Mouse (Mus musculus) heart, adult 9 months (tissue): Measurements from ENCODE around the gene Bcl3.
"Not testable (repeated sequence)": the region's sequence is repeated elsewhere in the genome, so short reads cannot be mapped to it uniquely, and the experiment has no call there.

Source experiments
- DNase-seq, 2 experiments: peaks; one replicate each; pipeline ENCODE4 v3.0.0; 2022; ENCODE audit warnings: low spot score in 2 of 2

Bcl3 gene

GRCm38 (mm10) chr7:19806356-19806969 is 16.1 kb downstream of the Bcl3 start:
- no peak for DNase-seq

DNA sequence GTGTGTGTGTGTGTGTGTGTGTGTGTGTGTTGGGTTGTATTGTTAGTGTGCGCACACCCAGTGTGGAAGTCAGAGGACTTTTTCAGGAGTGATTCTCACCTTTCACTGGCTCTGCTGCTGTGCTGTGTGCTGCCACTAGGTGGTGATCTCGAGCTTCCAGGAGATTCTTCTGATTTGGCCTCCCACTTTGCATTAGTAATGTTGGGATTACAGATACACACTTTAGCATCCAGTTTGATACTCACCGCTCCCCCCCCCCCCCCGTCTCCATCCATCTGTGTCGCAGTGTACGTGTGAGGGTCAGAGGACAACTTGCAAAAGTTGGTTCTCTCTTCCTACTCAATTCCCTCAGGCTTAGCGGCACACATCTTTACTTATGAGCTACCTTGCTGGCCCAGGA is 19.6 kb downstream of the Bcl3 start:
- peak in 1 of 2 experiments; percentile 65 for DNase-seq

DNA sequence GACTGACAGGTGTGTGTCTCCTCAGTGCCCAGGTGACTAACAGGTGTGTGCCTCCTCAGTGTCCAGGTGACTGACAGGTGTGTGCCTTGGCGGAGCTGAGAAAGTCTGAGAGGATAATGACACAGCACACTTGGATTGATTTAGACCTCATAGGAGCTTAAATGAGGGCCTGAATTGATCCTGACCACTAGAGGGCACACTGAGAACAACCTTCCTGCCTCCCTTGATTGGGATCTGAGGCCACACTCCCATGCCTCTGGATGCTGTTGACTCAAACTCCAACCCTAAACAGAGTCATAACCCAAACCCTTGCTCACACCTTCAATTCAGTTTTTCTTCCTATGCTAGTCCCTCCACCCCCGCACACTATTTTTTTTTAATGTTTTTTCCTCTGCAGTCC is 21.8 kb downstream of the Bcl3 start:
- peak in 1 of 2 experiments; percentile 56 for DNase-seq

- peak; percentile 68 for DNase-seq
These were observed 25.6 kb downstream of the Bcl3 start, which contains the start of gene Cblc for GRCm38 (mm10) chr7:19796697-19797588. Cblc (minus strand) TSS chr7:19796809.

DNA sequence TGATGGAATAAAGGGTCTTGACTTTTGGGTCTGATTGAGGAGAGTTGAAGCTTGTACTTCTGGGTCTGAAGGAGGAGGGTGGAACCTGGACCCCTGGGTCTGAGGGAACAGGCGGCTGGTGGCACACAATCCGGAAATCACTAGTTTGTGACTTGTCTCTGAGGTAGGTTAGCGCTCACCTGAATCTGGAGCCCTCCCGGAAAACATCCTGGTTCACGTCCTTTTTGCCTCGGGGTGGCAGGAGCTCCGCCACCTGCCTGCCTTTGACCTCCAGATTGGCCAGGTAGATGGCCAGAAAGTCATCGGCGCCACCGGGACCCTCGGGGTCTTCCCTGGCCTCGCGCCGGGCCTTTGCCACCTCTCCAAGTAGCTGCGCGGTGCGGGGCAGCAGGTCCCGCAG is 26.3 kb downstream of the Bcl3 start:
- DNase-seq: no peak

GRCm38 (mm10) chr7:19795236-19795635 is 27.3 kb downstream of the Bcl3 start:
- no peak for DNase-seq

- DNase-seq: no peak
These were observed 29.6 kb downstream of the Bcl3 start for GRCm38 (mm10) chr7:19792701-19793630.

DNA sequence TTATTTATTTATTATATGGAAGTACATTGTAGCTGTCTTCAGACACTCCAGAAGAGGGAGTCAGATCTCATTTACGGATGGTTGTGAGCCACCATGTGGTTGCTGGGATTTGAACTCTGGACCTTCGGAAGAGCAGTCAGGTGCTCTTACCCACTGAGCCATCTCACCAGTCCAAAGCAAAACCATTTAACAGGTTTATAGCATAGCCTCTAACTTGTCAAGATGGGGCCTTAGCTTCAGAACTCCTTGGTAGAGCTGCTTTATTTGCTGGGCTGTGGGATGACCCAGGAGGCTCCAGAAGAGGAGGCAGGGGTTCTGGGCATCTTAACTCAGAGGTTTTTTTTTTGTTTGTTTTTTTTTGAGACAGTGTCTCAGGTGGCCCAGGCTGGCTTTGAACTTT is 31.1 kb downstream of the Bcl3 start:
- not testable (repeated sequence) for DNase-seq

DNA sequence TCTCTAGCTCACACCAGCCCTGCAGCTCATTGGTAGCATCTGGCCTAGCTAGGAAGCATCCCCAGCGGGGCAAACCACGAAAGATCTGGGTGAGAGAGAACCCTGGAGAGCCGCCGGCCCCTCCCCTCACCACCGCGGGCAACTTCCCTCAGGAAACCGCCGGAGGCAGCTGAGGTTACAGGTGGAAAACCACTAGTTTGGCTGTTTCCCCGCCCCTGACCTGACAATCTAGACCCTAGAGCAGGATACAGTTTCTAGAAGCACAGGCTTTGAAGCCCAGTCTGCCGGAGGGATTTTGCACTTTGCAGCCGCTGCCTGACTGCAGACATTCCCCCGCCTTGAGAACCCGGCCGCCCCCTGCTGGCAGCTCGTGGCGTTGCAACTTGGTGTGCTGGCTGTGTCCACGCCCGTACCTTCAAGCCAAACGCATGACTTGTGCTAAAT is 32.6 kb downstream of the Bcl3 start:
- peak; percentile 63 to 86 for DNase-seq

DNA sequence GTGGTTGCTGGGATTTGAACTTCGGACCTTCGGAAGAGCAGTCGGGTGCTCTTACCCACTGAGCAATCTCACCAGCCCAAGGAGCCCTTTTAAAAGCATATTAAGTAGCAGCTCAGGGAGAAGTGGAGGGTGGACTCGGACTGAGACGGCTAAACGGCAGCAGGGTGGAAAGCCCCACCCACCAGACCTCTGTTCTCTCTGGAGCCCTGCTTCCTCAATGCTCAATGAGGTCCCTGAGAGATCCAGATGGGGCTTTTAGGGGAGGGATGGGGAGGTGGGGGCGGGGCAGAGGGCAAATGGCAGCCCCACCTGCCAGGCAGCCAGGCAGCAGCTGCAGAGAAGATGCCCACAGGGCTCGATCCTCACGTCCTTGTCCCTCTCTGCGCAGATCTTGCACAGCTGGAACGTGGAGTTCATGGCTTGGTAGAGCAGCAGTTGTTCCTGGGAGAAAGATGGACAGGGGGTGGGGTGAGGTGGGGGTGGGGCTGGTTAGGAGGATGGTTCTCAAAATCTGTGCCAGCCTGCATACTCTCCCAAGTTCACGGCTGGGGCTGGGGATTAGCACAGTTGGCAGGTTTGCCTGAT is 36.6 kb downstream of the Bcl3 start:
- DNase-seq: no peak

- no peak for DNase-seq
These were observed 37.6 kb downstream of the Bcl3 start for GRCm38 (mm10) chr7:19784764-19785535.

DNA sequence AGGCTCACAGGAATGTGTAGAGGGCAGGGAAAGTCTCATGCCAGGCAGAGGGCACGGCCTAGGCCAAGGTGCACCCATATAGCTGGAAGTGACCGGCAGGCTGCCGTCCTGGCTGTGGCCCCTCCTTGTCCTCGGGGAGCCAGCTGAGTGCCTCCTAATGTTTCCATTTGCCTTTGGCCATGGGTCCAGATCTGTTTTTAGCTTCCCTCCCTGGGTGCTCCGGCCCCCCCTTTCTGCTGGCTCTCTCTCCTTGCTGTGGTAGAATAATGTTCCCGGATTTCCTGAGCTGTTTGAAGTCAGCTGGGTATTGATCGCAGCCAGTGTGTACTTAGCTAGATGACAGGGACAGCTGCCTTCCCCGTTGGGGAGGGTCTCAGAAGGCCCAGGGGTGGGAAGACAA is 38.9 kb downstream of the Bcl3 start:
- DNase-seq: peak; percentile 86 to 87

DNA sequence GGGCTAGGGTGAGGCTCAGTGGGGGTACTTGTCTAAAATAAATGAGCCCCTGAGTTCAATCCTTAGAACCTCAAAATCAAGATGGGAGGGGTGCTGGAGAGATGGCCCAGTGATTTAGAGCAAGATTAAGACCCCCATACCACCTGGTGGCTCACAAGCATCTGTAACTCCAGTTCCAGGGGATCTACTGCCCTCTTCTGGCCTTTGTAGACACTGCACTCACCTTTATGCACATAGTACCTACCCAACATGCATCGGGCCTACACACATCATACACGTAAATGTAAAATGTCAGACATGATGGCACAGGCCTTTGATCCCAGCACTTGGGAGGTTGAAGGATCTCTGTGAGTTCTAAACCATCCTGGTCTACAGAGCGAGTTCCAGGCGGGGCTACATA is 39.9 kb downstream of the Bcl3 start:
- no peak for DNase-seq

DNA sequence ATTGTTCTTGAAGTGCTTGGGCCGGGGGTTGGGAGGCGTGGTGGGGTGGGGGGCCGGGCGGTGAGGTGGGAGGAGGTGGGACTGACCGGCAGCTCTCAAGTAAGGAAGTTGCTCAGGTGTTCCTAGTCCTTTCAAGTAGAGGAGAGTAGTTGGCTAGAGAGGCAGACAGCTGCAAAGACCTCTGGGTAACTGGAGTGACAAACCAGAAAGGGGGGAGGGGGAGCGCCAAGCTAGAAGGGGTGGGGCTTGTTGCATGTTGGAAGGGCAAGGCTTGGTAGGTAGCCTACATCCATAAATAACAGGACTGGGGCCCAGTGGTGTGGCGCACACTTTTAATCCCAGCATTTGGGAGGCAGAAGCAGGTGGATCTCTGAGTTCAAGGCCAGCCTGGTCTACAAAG is 40.8 kb downstream of the Bcl3 start:
- DNase-seq: no peak

DNA sequence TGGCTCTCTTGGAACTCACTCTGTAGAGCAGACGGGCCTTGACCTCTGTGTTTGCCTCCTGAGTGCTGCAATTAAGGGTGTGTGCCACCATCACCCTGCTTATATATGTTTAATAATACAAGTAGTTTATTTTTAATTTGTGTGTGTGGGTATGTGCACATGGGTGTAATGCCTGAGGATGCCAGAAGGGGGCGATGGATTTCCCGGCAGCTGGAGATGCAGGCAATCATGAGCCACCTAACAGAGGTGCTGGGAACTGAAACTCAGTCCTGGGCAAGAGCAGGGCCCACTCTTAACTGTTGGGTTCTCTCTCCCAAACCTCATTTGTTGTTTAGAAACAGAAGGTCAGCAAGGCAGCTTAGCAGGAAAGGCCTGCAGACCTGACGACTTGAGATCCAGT is 42.7 kb downstream of the Bcl3 start:
- DNase-seq: no peak

DNA sequence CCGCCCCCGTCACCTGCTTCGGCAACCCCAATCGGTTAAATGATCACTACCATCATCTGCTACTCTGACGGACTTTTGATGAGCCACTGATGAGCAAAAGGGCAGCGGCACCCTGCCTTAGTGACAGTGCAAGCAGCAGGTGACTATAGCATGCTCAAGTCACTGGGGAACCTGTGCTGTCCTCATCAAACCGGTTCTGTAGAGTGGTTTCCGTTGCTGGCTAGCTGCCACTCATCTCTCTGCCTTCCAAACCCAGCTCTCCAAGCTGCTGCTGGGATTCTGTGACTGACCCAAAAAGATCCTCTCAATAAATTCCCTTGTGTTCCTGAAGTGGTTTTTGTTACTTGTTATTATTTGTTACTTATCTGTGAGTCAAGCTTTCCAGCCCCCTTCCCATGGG is 43.9 kb downstream of the Bcl3 start:
- no peak for DNase-seq

DNA sequence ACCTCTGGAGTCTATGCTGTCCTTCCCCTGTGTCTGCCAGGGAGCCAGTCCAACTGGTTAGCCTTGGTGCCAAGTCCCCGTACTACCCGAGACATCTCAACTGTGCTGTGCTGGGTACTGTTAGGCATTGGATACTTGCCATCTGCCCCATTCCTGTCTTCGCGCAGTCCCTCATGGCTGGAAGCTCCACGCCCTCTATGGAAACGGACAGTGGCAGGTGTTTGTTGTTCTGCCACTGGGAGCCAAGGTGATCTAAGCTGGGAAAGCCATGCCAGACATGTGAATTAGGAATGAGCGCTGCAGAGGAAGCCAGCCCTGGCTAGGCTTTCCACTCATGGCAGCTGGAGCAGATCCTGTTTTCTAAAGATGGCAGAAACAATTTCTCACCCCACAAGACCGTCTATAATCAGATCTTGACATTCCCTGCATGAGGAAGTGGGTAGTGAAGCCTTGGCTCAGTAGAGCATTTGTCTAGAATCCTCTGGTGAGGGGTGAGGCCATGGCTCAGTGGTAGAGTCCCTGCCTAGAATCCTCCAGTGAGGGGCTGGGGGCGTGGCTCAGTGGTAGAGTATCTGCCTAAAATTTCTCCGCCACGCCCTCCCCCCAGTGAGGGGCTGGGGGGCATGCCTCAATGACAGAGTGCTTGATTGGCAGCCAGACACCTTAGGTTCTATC is 45.4 kb downstream of the Bcl3 start:
- peak; percentile 77 to 79 for DNase-seq

- no peak for DNase-seq
These were observed 50.9 kb downstream of the Bcl3 start for GRCm38 (mm10) chr7:19771682-19772081.

DNA sequence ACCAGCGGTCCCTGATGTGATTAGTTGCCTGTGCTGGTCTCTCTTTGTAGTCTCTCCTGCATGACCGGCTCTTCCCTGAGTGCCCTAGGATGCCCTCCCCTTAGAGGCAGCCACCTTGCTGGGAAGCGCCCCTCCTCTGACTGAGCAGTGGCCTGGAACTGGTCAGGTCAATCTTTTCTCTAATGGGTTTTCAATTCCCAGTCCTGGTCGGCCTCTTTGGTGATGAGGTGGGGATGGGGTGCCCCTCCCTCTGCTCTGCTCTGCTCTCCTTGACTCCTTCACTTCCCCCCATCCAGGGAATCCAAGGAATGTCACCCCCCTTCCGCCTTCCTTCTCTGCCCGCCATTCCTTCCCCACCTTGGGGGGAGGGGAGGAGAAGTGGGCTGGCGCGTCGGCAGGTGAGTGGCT is 51.6 kb downstream of the Bcl3 start, which contains the start of gene Bcam:
Gene Bcam (minus strand): TSS at position 33 of the 408 bp plus-strand sequence.
- DNase-seq: no peak

- peak; percentile 89 for DNase-seq
These were observed 52.2 kb downstream of the Bcl3 start for GRCm38 (mm10) chr7:19770375-19770754.
